Mouse (Mus musculus): ENCODE measurements at regions not wholly inside any gene's neighbourhood (a gene's known extent, or its start where the extent isn't known, plus 50 kb on each side); places are given as distances from the start of the nearest gene placed in this dataset.
"Not testable (repeated sequence)": the region's sequence is repeated elsewhere in the genome, so short reads cannot be mapped to it uniquely, and the experiment has no call there.

- no peak for DNase-seq
These were observed 368.5 kb upstream of the Zfp703 start for GRCm38 (mm10) chr8:26608588-26608987.

- DNase-seq: no peak
These were observed 365.0 kb upstream of the Zfp703 start for GRCm38 (mm10) chr8:26612153-26612552.

- DNase-seq: no peak
These were observed 354.6 kb upstream of the Zfp703 start for GRCm38 (mm10) chr8:26622311-26623052.

- DNase-seq: no peak
These were observed 350.9 kb upstream of the Zfp703 start for GRCm38 (mm10) chr8:26626186-26626585.

GRCm38 (mm10) chr8:26626651-26627077 is 350.5 kb upstream of the Zfp703 start:
- no peak for DNase-seq

- DNase-seq: no peak
These were observed 349.8 kb upstream of the Zfp703 start for GRCm38 (mm10) chr8:26627191-26627891.

GRCm38 (mm10) chr8:26630544-26630943 is 346.6 kb upstream of the Zfp703 start:
- DNase-seq: no peak

GRCm38 (mm10) chr8:26635701-26636100 is 341.4 kb upstream of the Zfp703 start:
- DNase-seq: peak; percentile 65

- not testable (repeated sequence) for DNase-seq
These were observed 331.8 kb upstream of the Zfp703 start for GRCm38 (mm10) chr8:26645375-26645774.

GRCm38 (mm10) chr8:26650287-26650686 is 326.8 kb upstream of the Zfp703 start:
- no peak for DNase-seq

GRCm38 (mm10) chr8:26655897-26656296 is 321.2 kb upstream of the Zfp703 start:
- DNase-seq: no peak

GRCm38 (mm10) chr8:26656310-26657075 is 320.6 kb upstream of the Zfp703 start:
- DNase-seq: no peak

GRCm38 (mm10) chr8:26659381-26659780 is 317.7 kb upstream of the Zfp703 start:
- DNase-seq: peak; percentile 24

- no peak for DNase-seq
These were observed 307.6 kb upstream of the Zfp703 start for GRCm38 (mm10) chr8:26669541-26669940.

- DNase-seq: no peak
These were observed 304.4 kb upstream of the Zfp703 start for GRCm38 (mm10) chr8:26672486-26673395.

- DNase-seq: no peak
These were observed 299.5 kb upstream of the Zfp703 start for GRCm38 (mm10) chr8:26677584-26678138.

- peak; percentile 39 for DNase-seq
These were observed 296.2 kb upstream of the Zfp703 start for GRCm38 (mm10) chr8:26680891-26681381.

- peak; percentile 64 for DNase-seq
These were observed 290.0 kb upstream of the Zfp703 start for GRCm38 (mm10) chr8:26687146-26687545.

- DNase-seq: no peak
These were observed 289.1 kb upstream of the Zfp703 start for GRCm38 (mm10) chr8:26688035-26688434.

- no peak for DNase-seq
These were observed 288.2 kb upstream of the Zfp703 start for GRCm38 (mm10) chr8:26688745-26689478.

Data from adrenal gland, postnatal 10 days (tissue).